Mouse (Mus musculus) macrophage (primary cell): ENCODE results near the gene Nptn. TPM values are rescaled to one million over a fixed set of nuclear protein-coding genes. Genes with fewer than 3 reads are reported as not detected.

ENCODE experiments used
- H3K27ac ChIP-seq: fragments of 350-480 bp; formaldehyde crosslinking; 2 replicates; pipeline ENCODE4 v1.9.0; 2021
- H3K36me3 ChIP-seq: fragments of 350-480 bp; formaldehyde crosslinking; 2 replicates; pipeline ENCODE4 v1.9.0; 2021; ENCODE audit errors: inconsistent target
- H3K4me3 ChIP-seq: fragments of 350-480 bp; formaldehyde crosslinking; 2 replicates; pipeline ENCODE4 v1.9.0; 2021; ENCODE audit errors: inconsistent target
- H3K79me2 ChIP-seq: fragments of 350-480 bp; formaldehyde crosslinking; 2 replicates; pipeline ENCODE4 v1.9.0; 2021; ENCODE audit errors: inconsistent target
- WGBS: methylation state at CpG from one replicate; pipeline ENCODE4 v1.1.7; 2026; ENCODE audit warnings: inconsistent platforms; ENCODE audit not compliant: missing documents; 5-methylcytosine and 5-hydroxymethylcytosine counted together
- polyA plus RNA-seq: library from polyadenylated mRNA; stranded (reverse); fragments of 250-400 nt; gene quantifications from 3 replicates; pipeline ENCODE4 v1.2.4, GENCODE M21; 2018; ENCODE audit warnings: inconsistent platforms

Gene Nptn
- polyA plus RNA-seq, 1 experiment from 2014 or later = 426 TPM

DNA sequence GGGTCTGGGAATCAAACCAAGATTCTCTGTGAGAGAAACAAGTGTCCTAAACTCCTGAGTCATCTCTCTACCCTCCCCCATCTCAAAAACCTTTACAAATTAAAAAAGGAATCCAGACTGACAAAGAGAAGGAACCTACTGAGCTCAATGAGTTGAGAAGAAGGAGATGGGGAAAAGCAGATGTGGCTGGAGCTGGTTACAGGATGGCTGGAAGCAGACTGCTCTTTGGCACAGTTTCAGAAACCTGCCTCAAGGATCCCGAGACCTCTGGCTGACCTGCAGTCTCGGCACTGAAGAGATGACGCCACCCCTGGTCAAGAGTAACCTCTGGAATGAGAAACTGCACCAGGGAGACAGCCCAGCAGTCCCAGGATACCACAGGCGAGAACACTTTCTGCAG is 90.4 kb downstream of the Nptn start:
- no peaks in the 10 kb centered on the region for H3K79me2 ChIP-seq
- H3K27ac ChIP-seq = no peak overlapping the region
- 78% methylated on average over 4 of the region's 4 CpGs for WGBS
- H3K4me3 ChIP-seq = no peak overlapping the region
- no peaks in the 10 kb centered on the region for H3K36me3 ChIP-seq

DNA sequence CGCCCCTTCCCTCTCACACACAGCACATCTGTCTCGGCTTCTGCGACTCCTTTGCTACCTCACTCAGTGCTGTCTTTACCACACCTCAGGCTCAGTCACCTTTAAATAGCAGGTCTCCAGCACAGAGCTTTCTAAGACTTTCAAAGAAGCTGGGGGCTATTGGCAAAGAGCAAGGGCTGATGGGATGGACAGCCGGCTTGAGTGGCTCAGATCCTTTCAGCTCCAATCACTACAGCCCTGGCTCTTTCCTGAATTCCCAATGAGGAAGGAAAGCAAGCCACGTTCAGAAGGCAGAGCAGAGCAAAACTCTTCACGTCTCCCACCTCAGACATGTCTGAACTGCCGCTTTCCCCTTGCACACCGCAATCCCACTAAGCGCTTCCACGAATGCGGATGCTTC is 92.7 kb downstream of the Nptn start:
- H3K79me2 ChIP-seq = no peaks in the 10 kb centered on the region
- no peak overlapping the region for H3K27ac ChIP-seq
- H3K4me3 ChIP-seq = no peak overlapping the region
- H3K36me3 ChIP-seq = no peaks in the 10 kb centered on the region
- WGBS = 80% methylated on average over 11 of the region's 11 CpGs

DNA sequence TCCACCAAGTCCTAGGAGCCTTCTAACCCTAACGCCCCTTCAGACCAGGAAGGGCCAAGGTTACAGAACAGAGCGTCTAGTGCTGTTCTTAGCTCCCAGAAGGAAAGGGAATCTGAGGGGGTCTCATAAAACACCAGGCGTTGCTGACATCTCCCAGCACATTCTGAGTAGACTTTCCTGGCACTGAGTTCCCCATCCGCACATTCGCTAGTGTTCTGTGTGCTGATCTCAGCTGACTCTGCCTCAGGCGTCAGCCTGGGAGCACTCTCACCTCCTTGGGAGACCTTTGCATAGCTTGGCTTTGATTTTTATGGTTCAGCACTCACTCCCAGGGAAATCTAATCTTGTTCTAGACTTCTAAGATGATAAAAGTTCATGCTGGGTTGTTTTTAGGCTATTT is 93.3 kb downstream of the Nptn start:
- 81% methylated on average over 6 of the region's 6 CpGs for WGBS
- no peak overlapping the region for H3K4me3 ChIP-seq
- no peak overlapping the region for H3K27ac ChIP-seq
- no peaks in the 10 kb centered on the region for H3K36me3 ChIP-seq
- no peaks in the 10 kb centered on the region for H3K79me2 ChIP-seq

DNA sequence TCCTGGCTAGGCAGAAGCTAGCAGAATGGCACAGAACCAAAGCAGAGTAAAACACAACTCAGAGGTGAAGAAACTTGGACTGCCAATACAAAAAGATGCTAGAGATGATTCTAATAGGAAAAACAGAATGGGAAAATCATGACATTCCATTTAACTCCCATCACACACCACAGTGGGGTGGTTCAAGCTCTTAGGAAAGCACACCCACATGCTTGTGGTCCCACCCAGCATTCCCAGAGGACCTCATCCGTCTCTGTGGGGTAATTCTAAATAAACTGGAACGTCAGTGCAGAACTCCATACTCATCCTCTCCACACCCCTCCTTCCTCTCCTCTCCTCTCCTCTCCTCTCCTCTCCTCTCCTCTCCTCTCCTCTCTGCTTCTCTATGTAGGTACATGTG is 99.4 kb downstream of the Nptn start:
- H3K79me2 ChIP-seq = no peaks in the 10 kb centered on the region
- H3K27ac ChIP-seq = no peak overlapping the region
- no CpG with 5 or more reads among the region's 2 CpGs for whole genome bisulfite sequencing
- H3K4me3 ChIP-seq = no peak overlapping the region
- H3K36me3 ChIP-seq = no peaks in the 10 kb centered on the region

DNA sequence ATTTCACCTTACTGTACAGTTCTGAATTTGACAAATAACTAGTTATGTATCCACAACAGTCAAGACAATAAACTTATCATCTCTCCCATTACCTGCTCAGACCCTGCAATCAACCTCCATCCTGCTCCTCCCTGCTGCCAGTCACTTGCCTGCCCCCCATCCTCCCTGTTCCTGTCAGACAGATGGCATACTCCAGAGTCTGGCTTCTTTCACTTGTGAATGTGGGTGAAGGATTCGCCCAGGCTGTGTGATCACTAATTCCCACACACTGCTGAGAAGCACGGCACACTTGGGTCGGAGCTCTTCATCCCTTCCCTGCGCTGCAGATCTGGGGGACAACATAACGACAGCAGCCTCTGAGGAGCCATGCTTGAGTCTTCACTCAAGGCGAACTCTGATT is 100.1 kb downstream of the Nptn start:
- H3K27ac ChIP-seq = no peak overlapping the region
- no peak overlapping the region for H3K4me3 ChIP-seq
- H3K79me2 ChIP-seq = no peaks in the 10 kb centered on the region
- no peaks in the 10 kb centered on the region for H3K36me3 ChIP-seq
- 85% methylated on average over 6 of the region's 6 CpGs for WGBS

DNA sequence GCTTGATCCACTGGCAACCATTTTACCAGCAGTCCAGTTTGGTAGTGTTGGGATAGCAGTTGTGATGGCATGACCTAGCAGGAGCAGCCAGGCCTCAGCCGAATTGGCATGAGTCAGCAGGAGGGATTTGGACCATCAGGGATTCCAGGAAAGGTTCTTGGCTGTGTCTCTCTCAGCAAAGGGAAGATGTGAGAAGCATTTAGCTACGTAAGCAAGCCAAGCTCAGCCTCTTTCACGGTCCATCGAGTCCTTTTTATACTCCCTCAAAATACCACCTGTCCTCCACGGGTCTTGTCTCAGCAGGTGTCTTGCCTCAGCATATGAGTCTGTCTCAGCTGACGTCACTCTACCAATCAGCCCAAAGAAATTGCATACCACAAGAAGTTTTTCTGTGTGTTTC is 101.3 kb downstream of the Nptn start:
- H3K36me3 ChIP-seq = no peaks in the 10 kb centered on the region
- WGBS = 87% methylated on average over 6 of the region's 6 CpGs
- no peak overlapping the region for H3K27ac ChIP-seq
- no peaks in the 10 kb centered on the region for H3K79me2 ChIP-seq
- no peak overlapping the region for H3K4me3 ChIP-seq

DNA sequence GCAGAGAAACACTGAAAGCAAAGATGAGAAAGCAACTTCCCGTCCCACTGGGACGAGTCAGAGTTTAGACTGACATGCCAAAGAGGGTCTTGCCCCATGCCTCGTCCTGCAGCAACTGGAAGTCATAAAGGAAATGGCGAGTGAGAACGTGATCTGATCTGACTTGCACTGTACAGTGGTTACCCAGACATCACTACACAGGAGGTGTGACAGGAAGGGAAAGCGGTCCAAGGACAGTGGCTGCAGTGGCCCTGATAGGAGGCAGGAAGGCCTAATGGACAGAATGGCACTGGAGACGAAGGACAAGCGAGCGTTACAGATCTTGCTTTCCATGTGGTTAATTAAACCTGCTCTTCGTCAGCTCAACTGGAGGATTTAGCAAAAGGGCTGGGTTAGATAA is 103.2 kb downstream of the Nptn start:
- no peak overlapping the region for H3K4me3 ChIP-seq
- no peaks in the 10 kb centered on the region for H3K36me3 ChIP-seq
- 53% methylated on average over 10 of the region's 10 CpGs for WGBS
- H3K27ac ChIP-seq = no peak overlapping the region
- no peaks in the 10 kb centered on the region for H3K79me2 ChIP-seq

DNA sequence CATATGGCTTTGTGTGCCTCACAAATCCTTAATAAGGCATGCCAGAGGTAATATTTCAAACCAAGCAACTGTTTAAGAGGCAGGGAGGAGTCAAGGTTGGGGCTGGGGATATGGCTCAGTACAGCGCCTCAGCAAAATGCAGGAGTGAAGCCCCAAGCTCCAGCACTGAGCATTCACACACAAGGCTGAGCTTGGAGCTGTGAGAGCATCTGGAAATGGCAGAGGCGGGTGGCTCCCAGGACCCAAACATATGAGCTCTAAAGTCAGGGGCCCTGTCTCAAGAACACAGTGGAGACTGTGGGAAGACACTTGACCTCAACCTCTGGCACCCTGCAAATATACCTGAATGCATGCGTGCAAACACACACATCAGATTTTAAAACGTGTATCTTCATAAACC is 106.0 kb downstream of the Nptn start:
- H3K36me3 ChIP-seq = no peaks in the 10 kb centered on the region
- 97% methylated on average over 4 of the region's 4 CpGs for WGBS

DNA sequence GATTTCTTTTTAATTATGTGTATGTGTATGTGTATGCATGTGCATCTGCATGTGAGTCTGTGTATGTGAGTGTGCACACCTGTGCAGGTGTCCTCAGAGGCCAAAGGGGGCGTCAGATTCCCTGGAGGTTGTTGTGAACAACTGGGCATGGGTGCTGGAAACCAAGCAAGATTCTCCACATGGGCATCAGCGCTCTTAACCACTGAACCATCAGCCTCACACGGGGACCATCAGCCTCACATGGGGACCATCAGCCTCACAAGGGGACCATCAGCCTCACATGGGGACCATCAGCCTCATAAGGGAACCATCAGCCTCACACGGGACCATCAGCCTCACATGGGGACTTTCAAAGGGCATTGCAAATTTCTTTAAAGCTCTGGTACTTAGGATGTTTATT is 108.7 kb downstream of the Nptn start:
- 88% methylated on average over 4 of the region's 4 CpGs for WGBS
- Histone ChIP-seq H3K27ac (no peak overlapping the region), H3K79me2 (no peaks in the 10 kb centered on the region), H3K4me3 (no peak overlapping the region), H3K36me3 (no peaks in the 10 kb centered on the region)

More for the DNA sequence above, 106.0 kb downstream of the Nptn start:
- Histone ChIP-seq H3K4me3 (no peak overlapping the region), H3K79me2 (no peaks in the 10 kb centered on the region), H3K27ac (no peak overlapping the region)

DNA sequence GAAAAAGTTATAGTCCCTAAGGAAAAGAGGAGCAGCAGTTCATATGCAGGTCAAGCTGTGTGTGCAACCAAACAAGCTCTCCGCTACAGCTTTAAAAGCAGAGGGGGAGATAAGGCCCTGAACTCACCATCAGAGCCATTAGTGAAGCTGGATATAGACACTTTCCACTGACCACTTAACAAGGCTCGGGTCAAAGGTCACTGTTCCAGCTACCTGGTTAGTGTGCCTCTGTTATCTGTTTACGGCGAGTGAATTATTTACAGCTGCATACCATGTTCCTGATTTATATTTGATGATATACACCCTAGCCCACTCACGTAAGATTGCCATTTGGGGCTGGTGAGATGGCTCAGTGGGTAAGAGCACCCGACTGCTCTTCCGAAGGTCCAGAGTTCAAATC is 109.4 kb downstream of the Nptn start:
- no peaks in the 10 kb centered on the region for H3K36me3 ChIP-seq
- no peak overlapping the region for H3K27ac ChIP-seq
- H3K79me2 ChIP-seq = no peaks in the 10 kb centered on the region
- WGBS = 94% methylated on average over 5 of the region's 7 CpGs
- H3K4me3 ChIP-seq = no peak overlapping the region

DNA sequence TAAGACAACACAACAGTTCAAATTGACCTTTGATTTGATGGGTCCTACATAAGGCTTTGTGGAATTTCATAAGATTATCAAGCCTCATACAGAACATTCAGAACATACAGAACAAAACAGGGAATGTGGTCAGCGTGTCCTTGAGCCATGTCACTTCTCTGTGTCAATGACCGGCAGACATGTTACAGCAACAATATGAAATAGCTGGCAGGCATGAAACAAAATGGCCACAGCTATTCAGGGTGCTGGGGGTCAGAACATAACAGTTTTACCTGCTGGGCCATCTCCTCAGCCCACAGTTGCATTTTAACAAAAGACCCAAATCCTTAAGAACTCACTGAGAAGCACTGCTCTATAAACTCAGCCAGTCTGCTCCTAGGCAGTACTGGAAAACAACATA is 116.4 kb downstream of the Nptn start:
- Histone ChIP-seq H3K27ac (no peak overlapping the region), H3K79me2 (no peaks in the 10 kb centered on the region), H3K4me3 (no peak overlapping the region), H3K36me3 (no peaks in the 10 kb centered on the region)
- WGBS = 92% methylated on average over 2 of the region's 2 CpGs

DNA sequence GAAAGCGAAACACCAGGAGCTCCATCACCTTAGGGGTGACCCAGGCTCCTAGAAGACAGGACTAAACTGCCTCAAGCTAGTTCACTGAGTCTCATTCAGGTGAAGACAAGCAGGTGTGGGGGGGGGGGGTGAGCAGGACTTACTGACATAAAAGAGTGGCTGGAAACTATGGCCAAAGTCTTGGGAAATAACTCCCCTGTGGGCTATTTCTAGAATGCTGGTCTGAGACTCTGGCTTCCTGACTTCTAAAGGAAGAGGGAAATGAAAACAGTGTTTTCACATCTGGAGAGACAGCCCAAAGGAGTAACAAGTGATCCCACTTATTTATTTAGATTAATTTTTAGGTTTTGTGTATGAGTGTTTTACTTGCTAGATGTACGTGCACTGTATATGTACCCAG is 119.7 kb downstream of the Nptn start:
- Histone ChIP-seq H3K27ac (no peak overlapping the region), H3K4me3 (no peak overlapping the region), H3K36me3 (no peaks in the 10 kb centered on the region), H3K79me2 (no peaks in the 10 kb centered on the region)
- 71% methylated on average over 2 of the region's 2 CpGs for WGBS

DNA sequence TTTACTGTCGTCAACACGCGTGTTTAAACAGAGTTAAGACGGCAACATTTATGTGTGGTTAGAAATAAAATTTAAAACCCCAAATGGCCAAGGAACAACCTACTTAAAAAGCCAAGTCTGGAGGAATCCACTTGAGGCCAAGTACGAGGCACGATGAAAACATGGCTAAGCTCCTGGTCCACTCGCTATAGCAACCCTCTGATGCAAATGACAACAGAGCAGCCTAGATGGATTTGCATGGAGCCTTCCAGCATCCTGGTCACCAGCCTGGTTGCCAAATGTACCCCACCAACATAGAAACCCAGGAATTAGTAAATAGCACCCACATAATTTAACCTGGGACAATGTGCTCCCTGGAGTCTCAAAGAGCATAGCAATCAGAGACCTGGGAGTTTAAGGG is 121.7 kb downstream of the Nptn start:
- Histone ChIP-seq H3K4me3 (no peak overlapping the region), H3K79me2 (no peaks in the 10 kb centered on the region), H3K27ac (no peak overlapping the region), H3K36me3 (no peaks in the 10 kb centered on the region)
- WGBS = 94% methylated on average over 7 of the region's 7 CpGs

DNA sequence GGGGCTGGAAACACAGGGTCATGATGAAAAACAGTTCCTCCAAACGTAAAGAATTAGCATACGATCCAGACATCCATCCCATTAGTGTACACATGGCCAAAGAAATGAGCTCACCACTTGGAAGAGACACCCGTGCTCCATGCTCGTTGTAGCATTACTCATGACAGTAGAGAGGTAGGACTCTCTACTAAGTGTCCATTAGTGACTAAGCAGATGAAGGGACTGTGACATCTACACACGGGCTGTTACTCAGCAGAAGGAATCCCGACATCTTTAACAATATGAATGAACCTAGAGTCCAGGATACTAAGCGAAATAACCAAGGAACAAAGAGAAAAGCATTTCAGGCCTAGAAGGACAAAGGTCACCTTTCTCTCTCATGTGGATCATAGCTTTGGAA is 124.0 kb downstream of the Nptn start:
- Histone ChIP-seq H3K79me2 (no peaks in the 10 kb centered on the region), H3K27ac (no peak overlapping the region), H3K36me3 (no peaks in the 10 kb centered on the region), H3K4me3 (no peak overlapping the region)
- WGBS = 82% methylated on average over 7 of the region's 7 CpGs
